Mouse (Mus musculus): ENCODE data around the gene Syap1. TPM values are rescaled to one million over a fixed set of nuclear protein-coding genes. Genes with fewer than 3 reads are reported as not detected.

Syap1 gene
- polyA plus RNA-seq (2015; fragmentation: Illumina TruSeq; extraction: RNeasy Lipid Tissue Mini Kit (QIAGEN cat#74804); ENCODE audit: insufficient read depth, low replicate concordance) = 68.5 TPM

GRCm38 (mm10) chrX:162887931-162888511 is at the start of gene Syap1:
Gene Syap1, minus strand, starts transcription at chrX:162888447.

GRCm38 (mm10) chrX:162900938-162901337 is 12.7 kb upstream of the Syap1 start, which contains the start of gene Ctps2:
Gene Ctps2, plus strand, starts transcription at chrX:162901238.

GRCm38 (mm10) chrX:162829203-162829708 is 59.0 kb downstream of the Syap1 start, which contains the start of gene Txlng:
Gene Txlng, minus strand, starts transcription at chrX:162829454.

Other genes with a start within 250 kb of the Syap1 start
- gene Reps2, start 244.8 kb downstream of the Syap1 start, polyA plus RNA-seq (2015; fragmentation: Illumina TruSeq; extraction: RNeasy Lipid Tissue Mini Kit (QIAGEN cat#74804); ENCODE audit: insufficient read depth, low replicate concordance) = 1.1 TPM
- 191 TPM for gene Rbbp7, start 128.0 kb downstream of the Syap1 start, polyA plus RNA-seq (2015; fragmentation: Illumina TruSeq; extraction: RNeasy Lipid Tissue Mini Kit (QIAGEN cat#74804); ENCODE audit: insufficient read depth, low replicate concordance)
- gene Txlng, start 59.0 kb downstream of the Syap1 start, polyA plus RNA-seq (2015; fragmentation: Illumina TruSeq; extraction: RNeasy Lipid Tissue Mini Kit (QIAGEN cat#74804); ENCODE audit: insufficient read depth, low replicate concordance) = 31.4 TPM
- gene Ctps2, start 12.8 kb upstream of the Syap1 start, polyA plus RNA-seq (2015; fragmentation: Illumina TruSeq; extraction: RNeasy Lipid Tissue Mini Kit (QIAGEN cat#74804); ENCODE audit: insufficient read depth, low replicate concordance) = 139 TPM
- gene S100g, start 76.2 kb upstream of the Syap1 start, polyA plus RNA-seq (2015; fragmentation: Illumina TruSeq; extraction: RNeasy Lipid Tissue Mini Kit (QIAGEN cat#74804); ENCODE audit: insufficient read depth, low replicate concordance) = not detected

Measured in spleen, adult 10 weeks (tissue).